Mouse (Mus musculus): ENCODE measurements at regions not wholly inside any gene's neighbourhood (a gene's known extent, or its start where the extent isn't known, plus 50 kb on each side); places are given as distances from the start of the nearest gene placed in this dataset.

- no peaks in the 10 kb centered on the region for H3K27me3 ChIP-seq (replicated peaks)
- dilution Hi-C loops (cut with MboI; ENCODE audit: extremely low pct_ligation_motif_present, extremely low pct_unique_long_range_greater_than_20kb, low sequenced_read_pairs), result no loop called here
- no peak overlapping the region for H3K4me3 ChIP-seq (replicated peaks in 1 of 3; ENCODE audit: low read depth in 2 of 3, low read length in 2 of 3, poor library complexity in 1 of 3)
- in situ Hi-C loops (cut with MboI; ENCODE audit: low pct_ligation_motif_present, low pct_unique_long_range_greater_than_20kb, low sequenced_read_pairs), result no loop called here
- H3K79me2 ChIP-seq (replicated peaks; ENCODE audit: control insufficient read depth, extremely low read depth, insufficient read depth, poor library complexity, severe bottlenecking), result no peaks in the 10 kb centered on the region
- H3K4me1 ChIP-seq (ENCODE audit: control insufficient read depth in 1 of 2, insufficient read depth in 2 of 2), result no peaks in the 10 kb centered on the region
- H3K9me3 ChIP-seq (replicated peaks; ENCODE audit: low read length), result peaks cover 37% of the 10 kb centered on the region
- no peak for TF ChIP-seq TBP (conservative IDR thresholded peaks at IDR 0.05; ENCODE audit: low read depth, low read length)
- no peak for TF ChIP-seq SIN3A (IDR thresholded peaks at IDR 0.05; ENCODE audit: low read length)
- TF ChIP-seq NELFE (IDR thresholded peaks at IDR 0.05; ENCODE audit: low read depth, low read length), result no peak
- TF ChIP-seq CHD2 (IDR thresholded peaks at IDR 0.05; ENCODE audit: low read length), result no peak
- no peak for TF ChIP-seq JUN (IDR thresholded peaks at IDR 0.05; ENCODE audit: insufficient read depth, low read depth, low read length)
- no peak for TF ChIP-seq KAT2A (IDR thresholded peaks at IDR 0.05; ENCODE audit: insufficient replicate concordance, low read length)
- no peak for TF ChIP-seq HCFC1 (IDR thresholded peaks at IDR 0.05; ENCODE audit: low read depth, low read length)
- H3K27ac ChIP-seq (ENCODE audit: insufficient read depth, low read depth), result no peak overlapping the region
- H3K9ac ChIP-seq (ENCODE audit: insufficient read depth, low read depth), result no peak overlapping the region
- no peak overlapping the region for H3K4me2 ChIP-seq (ENCODE audit: insufficient read depth, low read depth, poor library complexity, severe bottlenecking)
- H3K36me3 ChIP-seq (replicated peaks in 1 of 2; ENCODE audit: control insufficient read depth in 1 of 2, insufficient read depth in 1 of 2, low read length in 1 of 2), result no peaks in the 10 kb centered on the region
- DNase-seq (ENCODE audit: extremely low read depth), result no peak
Measured at GRCm38 (mm10) chr5:127014166-127014565, 227.4 kb upstream of the Tmem132c start.

GRCm38 (mm10) chr5:127016467-127017060 lies 225.0 kb upstream of the Tmem132c start:
- Histone ChIP-seq H3K36me3 (replicated peaks in 1 of 2; ENCODE audit: control insufficient read depth in 1 of 2, insufficient read depth in 1 of 2, low read length in 1 of 2) (no peaks in the 10 kb centered on the region), H3K27me3 (replicated peaks) (no peaks in the 10 kb centered on the region), H3K27ac (ENCODE audit: insufficient read depth, low read depth) (no peak overlapping the region), H3K4me1 (ENCODE audit: control insufficient read depth in 1 of 2, insufficient read depth in 2 of 2) (no peaks in the 10 kb centered on the region), H3K9ac (ENCODE audit: insufficient read depth, low read depth) (no peak overlapping the region), H3K9me3 (replicated peaks; ENCODE audit: low read length) (peaks cover 51% of the 10 kb centered on the region), H3K79me2 (replicated peaks; ENCODE audit: control insufficient read depth, extremely low read depth, insufficient read depth, poor library complexity, severe bottlenecking) (no peaks in the 10 kb centered on the region), H3K4me3 (replicated peaks in 1 of 3; ENCODE audit: low read depth in 2 of 3, low read length in 2 of 3, poor library complexity in 1 of 3) (no peak overlapping the region), H3K4me2 (ENCODE audit: insufficient read depth, low read depth, poor library complexity, severe bottlenecking) (no peak overlapping the region)
- TF ChIP-seq UBTF (IDR thresholded peaks at IDR 0.05; ENCODE audit: low read depth, low read length) (no peak), JUN (IDR thresholded peaks at IDR 0.05; ENCODE audit: insufficient read depth, low read depth, low read length) (no peak), EP300 (IDR thresholded peaks at IDR 0.05; ENCODE audit: low read length) (no peak), BHLHE40 (IDR thresholded peaks at IDR 0.05; ENCODE audit: low read depth, low read length) (no peak)
- dilution Hi-C loops (cut with MboI; ENCODE audit: extremely low pct_ligation_motif_present, extremely low pct_unique_long_range_greater_than_20kb, low sequenced_read_pairs) (no loop called here), in situ Hi-C loops (cut with MboI; ENCODE audit: low pct_ligation_motif_present, low pct_unique_long_range_greater_than_20kb, low sequenced_read_pairs) (no loop called here)
- DNase-seq (ENCODE audit: extremely low read depth), result no peak

GRCm38 (mm10) chr5:127017971-127018370 lies 223.6 kb upstream of the Tmem132c start:
- in situ Hi-C loops (cut with MboI; ENCODE audit: low pct_ligation_motif_present, low pct_unique_long_range_greater_than_20kb, low sequenced_read_pairs) (no loop called here), dilution Hi-C loops (cut with MboI; ENCODE audit: extremely low pct_ligation_motif_present, extremely low pct_unique_long_range_greater_than_20kb, low sequenced_read_pairs) (no loop called here)
- no peak for TF ChIP-seq PAX5 (IDR thresholded peaks at IDR 0.05; ENCODE audit: low read length)
- no peak for TF ChIP-seq MAFK (IDR thresholded peaks at IDR 0.05; ENCODE audit: insufficient replicate concordance, low read length)
- TF ChIP-seq SIN3A (IDR thresholded peaks at IDR 0.05; ENCODE audit: low read length), result no peak
- H3K4me3 ChIP-seq (replicated peaks in 1 of 3; ENCODE audit: low read depth in 2 of 3, low read length in 2 of 3, poor library complexity in 1 of 3), result no peak overlapping the region
- no peaks in the 10 kb centered on the region for H3K27me3 ChIP-seq (replicated peaks)
- peaks cover 62% of the 10 kb centered on the region for H3K9me3 ChIP-seq (replicated peaks; ENCODE audit: low read length)
- no peaks in the 10 kb centered on the region for H3K4me1 ChIP-seq (ENCODE audit: control insufficient read depth in 1 of 2, insufficient read depth in 2 of 2)
- no peak overlapping the region for H3K27ac ChIP-seq (ENCODE audit: insufficient read depth, low read depth)
- no peaks in the 10 kb centered on the region for H3K79me2 ChIP-seq (replicated peaks; ENCODE audit: control insufficient read depth, extremely low read depth, insufficient read depth, poor library complexity, severe bottlenecking)
- H3K4me2 ChIP-seq (ENCODE audit: insufficient read depth, low read depth, poor library complexity, severe bottlenecking), result no peak overlapping the region
- H3K36me3 ChIP-seq (replicated peaks in 1 of 2; ENCODE audit: control insufficient read depth in 1 of 2, insufficient read depth in 1 of 2, low read length in 1 of 2), result no peaks in the 10 kb centered on the region
- DNase-seq (ENCODE audit: extremely low read depth), result no peak
- H3K9ac ChIP-seq (ENCODE audit: insufficient read depth, low read depth), result no peak overlapping the region

All from CH12.LX (cell line).